Mouse (Mus musculus): ENCODE results near the gene Cnmd.

DNA sequence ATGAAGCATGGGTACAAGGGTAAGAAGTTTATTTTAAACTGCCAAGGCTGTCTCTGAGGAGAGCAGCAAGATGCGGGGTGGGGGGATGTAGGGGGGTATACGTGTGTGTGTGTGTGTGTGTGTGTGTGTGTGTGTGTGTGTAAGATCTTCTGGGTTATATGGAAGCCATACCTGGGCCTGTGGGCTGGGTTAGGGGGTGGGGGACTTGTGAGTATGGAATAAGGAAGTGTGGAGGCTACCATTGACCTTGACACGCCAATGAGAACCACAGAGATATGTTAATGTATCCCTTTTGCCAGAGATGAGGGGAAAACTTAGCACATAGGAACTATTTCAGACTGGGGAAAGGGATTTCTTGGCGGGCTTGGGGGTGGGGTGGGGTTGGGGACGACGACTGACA is 72.6 kb downstream of the Cnmd start:
- TF ChIP-seq TAL1 (IDR thresholded peaks at IDR 0.05; ENCODE audit: low read length) (no peak), GATA1 (IDR thresholded peaks at IDR 0.05; ENCODE audit: low read length) (no peak)

Measured in erythroblast, embryonic 14.5 days (primary cell).